Mouse (Mus musculus) right cerebral cortex, postnatal 4 days (tissue): Measurements from ENCODE around the gene Tiam1.
A peak's percentile ranks its signal among the peaks of the same experiment; 100 is the strongest.

Experiments used
- DNase-seq: peaks from one replicate; pipeline ENCODE4 v3.0.0-alpha.2; 2022

The Tiam1 gene

DNA sequence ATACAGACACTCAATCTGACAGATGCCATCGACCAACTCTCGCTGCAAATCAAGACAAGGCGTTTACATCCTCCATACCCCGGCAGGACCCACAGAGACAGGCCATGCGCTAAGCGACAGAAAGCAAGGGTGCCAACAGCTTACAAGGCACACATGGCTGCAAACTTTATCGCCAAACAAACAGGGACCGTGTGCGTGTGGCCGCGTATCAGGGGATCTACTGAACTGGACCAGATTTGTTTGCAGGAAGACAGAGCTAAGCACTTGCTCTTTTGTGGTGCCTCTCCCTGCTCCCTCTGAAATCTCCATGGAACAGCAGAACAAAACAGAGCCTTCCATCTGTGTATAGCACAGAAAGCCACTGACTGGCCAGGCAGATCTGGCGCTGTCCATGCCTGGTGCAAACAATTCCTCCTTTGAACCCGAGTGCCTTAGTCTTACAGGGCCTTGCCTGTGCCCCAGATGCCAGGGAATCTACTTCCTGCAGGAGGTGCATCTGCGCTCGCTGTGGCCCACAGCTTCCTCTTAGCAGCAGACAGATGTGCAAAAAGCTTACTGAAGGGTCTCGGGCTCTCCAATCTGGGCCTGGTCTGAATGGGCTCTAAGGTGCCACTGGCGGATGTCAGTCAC is 316.0 kb downstream of the Tiam1 start:
- no peak for DNase-seq

DNA sequence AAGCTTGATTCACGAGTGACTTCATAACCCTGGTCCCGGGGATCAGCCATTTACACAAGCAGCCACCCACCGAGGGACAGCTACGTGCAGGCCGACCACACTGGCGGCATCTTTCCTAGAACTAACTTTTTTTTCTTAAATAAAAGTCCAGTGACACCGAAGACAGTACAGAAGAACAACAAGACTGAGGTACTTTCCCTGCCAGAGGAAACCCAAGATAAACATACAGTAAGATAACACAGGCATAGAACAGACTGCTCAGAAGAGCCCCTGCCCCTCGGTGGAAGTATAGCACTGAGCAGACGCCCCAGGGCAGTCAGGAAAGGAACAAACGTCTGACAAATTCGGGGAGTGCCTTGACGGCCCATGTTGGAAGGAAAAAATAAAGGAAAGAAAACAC is 317.7 kb downstream of the Tiam1 start:
- DNase-seq, result no peak

DNA sequence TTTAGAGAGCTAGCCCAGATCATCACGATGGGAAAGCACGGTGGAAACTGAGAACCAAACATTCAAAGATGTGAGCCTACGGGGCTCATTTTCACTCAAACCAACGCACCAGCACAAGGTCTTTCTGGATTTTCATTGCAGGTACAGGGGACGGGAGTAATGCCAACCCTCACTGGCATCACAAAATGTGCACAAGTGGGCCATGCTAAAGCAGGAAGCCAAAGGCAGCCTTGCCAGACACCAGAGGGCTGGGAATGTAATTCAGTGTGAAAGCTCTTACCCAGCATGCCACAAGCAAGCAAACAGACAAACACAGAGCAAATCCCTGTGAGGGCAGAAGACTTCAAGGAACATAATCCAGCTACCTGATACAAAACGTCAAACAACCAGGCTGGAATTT is 320.7 kb downstream of the Tiam1 start:
- no peak for DNase-seq

DNA sequence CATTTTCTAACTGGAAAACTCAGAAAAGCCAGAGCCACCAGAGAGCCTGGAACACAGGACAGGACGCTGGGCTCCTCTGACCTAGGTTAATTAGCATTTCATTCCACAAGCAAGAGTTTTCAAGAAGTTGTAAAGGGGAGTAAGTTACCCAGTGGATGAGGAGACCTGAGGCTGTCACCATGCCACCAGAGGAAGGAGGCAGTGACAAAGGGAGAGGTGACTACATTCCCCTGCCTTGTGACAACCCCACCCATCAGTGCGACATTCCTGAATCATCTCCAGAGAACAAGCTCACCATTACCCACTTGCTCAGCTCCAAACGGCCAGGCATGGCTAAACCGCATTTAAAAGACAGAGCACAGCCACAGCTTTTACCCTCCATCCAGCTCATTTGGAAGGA is 324.9 kb downstream of the Tiam1 start:
- no peak for DNase-seq

DNA sequence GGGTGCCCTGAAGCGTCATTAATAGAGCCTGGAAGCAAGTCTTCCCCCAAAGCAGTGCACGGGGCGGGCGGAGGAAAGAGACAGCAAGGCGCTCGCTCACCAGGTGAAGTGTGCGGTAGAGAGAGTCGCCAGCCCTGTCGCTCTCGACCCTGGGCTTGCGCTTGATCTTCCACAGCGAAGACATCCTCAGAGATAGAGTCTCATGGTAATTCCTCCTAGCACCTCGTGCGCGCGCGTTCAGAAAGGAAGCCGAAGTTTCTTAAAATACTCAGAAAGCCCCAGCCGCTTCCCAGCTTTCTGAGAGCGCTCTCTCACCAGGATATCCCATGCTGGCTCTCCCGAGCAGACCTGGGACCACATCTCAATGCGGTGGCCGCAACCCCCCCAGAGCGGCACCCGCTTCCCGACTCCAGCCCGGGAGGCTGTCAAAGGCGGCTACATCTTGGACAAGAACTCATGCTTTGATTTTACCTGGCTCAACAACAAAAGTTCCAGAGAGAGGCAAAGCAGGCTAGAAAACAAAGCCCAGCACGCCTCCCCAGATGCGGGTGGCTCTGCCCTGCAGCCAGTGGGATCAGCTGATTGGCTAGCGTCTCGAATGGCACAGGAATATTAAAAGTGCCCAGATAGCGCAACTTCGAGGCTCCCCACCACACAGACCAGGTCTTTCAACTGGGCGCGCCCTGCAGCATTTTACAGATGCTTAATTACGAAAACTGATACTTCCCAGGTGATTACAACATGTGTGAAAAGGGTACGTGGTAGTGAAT is 325.5 kb downstream of the Tiam1 start:
- DNase-seq, result peak; percentile 31

DNA sequence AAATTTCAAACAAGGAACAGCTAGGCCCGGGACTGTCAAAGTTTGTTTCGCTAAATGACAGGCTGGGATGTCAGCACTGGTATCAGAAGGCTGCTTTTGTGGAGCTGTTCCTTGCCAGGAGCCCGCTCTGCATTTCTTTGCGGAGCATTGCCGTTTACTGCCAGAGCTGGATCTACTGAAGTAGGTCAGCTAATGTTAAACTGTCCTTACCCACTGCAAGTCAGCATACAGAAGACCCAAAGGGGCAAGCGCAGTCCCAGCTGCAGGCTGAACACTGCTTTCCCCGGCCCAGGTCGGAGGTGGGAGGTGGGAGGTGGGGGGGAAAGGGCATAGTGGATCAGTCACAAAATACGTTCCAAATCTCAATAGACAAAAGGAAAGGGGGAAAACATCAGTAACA is 326.3 kb downstream of the Tiam1 start:
- no peak for DNase-seq

DNA sequence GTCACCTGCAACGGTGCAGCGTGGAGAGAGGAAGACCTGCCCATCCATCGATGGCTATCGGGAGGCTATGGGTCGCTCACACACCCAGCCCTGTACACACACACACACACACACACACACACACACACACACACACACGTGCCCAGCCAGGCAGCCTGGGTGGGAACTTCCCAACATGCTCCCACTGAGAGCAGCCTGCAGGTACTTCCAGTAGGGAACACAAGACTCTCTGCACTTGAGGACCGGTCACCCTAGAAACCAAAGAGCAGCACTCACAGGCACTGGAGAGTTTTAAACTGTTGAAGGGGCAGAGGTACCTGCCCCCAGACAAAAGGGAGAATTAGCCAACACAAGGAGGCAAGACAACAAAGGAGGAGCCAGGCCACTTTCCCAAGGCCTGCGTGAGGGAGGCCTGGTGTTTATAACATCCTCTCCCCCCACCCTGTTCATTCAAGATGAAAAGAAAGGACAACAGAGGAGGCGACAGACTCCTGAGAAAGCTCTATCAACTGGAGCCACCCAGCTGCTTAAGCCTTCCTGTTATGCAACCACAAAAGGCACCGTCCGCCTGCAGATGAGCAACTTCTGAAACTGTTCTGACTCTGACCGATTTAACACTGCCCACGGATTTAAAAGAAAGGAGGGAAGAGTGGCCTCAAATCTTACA is 326.9 kb downstream of the Tiam1 start:
- no peak for DNase-seq

DNA sequence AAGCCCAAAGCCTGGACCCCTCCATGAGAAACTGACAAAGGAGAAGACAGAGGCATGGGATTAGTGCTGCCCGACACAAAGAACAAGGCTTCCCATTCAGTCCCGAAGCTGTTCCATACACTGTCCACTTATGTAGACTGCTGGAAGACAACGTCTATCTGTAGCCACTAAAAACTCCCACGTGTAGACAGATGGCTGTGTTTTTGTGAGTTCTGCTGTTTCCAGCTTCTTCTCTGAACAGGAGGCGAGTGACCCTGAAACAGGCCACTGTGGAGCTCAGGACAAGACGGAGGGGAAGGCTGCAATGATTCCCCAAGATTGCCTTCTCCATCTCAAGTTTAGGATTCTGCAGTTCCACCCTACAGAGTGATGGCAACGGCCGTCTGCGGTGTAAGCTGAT is 330.0 kb downstream of the Tiam1 start:
- DNase-seq, result no peak

DNA sequence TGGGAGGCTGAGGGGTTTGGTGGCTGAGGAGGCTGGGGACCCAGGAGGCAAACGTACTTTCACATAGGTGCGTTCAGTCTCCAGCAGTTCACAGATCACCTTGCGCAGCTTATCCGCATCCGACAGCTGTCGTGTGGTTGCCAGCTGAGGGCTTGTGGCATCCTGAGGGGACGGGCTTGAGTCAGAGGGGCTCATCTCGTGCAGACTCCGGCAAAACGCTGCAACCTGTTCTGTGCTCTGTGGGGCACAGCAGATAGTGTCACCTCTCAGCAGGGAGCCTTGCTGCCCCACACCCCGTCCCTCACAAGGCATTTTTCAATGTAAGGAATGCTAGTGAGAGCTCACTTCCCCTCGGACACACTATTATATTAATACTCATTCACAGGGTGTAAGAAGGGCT is 330.7 kb downstream of the Tiam1 start:
- no peak for DNase-seq

DNA sequence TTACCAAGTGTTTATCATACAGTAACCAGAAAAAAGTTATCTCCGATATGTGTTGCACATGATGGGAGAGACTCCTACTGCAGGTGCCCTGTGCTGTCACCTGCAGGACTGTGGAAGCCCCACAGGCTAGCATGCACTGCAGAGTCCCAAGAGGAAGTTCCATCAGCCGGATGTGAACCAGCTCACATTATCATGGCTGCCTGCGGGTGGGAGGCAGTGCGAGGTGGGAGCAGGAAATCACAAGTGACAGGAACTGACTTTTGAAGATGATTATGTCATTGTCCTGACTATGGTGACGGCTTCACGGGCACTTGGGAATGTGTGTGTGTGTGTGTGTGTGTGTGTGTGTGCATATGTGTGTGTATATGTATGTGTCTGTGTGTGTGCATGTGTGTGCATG is 333.2 kb downstream of the Tiam1 start:
- no peak for DNase-seq

DNA sequence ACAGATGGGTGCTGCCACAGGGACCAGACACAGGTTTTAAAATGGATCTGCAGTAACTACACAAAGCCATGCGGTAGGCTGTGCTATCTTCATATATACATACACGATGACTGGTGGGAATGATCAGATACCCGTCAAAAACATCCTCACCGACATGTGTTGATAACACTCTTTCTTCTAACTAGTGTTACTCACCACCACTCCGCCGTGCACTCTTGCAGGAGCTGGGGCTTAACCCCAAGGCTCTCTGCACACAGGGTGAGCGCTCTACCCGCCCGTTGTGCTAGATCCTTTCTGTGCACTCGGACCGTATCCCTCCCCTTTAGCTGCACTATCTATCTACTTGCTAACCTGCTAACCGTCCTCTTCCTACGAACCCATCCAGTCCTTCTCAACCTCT is 335.4 kb downstream of the Tiam1 start:
- DNase-seq, result no peak

DNA sequence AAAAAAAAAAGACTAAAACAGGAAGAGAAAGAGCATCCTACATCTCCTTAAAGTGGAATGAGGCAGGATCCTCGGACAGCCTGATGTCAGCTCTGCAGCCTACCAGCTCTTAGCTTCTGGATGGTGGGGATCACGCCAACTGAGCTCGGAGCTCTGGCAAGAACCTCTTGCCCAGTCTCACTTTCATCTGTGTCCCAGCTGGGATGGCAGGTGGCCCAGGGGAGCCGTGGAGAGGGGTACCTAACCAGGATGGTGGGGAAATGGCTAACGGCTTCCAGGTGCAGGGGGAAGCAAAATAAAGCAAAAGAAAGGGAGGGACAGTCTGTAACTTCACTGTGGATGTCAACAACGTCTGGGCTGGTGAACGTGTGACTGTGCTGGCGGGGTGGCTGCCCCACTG is 337.6 kb downstream of the Tiam1 start:
- no peak for DNase-seq

DNA sequence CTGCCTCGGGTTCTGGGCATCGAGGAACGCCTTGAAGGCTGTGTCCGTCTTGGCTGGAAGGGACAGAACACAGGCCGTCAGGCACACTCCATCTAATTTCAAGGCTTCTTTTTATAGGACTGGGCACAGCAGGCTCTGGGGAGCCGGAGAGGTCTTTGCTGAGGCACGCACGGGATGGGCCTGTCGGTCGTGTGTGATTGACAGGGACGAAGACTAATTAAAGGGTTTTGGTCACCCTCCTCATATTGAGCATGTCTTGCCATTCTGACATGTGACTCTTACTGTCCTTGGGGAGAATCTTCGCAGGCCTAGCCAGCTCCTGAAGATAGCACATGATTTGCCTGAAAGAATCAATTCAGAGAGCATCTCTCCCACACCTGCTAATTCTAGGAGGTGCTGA is 338.4 kb downstream of the Tiam1 start:
- DNase-seq, result no peak

DNA sequence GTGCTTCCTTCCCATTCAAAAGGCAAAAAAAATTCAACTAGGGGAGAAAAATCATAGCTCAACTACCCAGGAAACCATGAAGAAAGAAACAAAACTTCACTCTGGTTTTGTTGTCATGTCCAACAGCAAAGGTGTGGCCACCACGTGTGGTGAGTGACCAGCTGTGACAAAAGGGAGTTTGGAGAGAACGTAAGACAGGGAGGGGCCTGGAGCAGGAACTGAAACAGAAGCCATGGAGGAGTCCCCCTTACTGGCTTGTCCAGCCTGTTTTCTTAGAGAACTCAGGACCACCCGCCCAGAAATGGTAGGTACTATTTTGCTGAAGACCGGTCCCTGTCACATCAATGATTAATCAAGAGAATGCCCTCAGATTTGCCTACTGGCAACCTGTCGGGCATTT is 342.1 kb downstream of the Tiam1 start:
- DNase-seq, result no peak

DNA sequence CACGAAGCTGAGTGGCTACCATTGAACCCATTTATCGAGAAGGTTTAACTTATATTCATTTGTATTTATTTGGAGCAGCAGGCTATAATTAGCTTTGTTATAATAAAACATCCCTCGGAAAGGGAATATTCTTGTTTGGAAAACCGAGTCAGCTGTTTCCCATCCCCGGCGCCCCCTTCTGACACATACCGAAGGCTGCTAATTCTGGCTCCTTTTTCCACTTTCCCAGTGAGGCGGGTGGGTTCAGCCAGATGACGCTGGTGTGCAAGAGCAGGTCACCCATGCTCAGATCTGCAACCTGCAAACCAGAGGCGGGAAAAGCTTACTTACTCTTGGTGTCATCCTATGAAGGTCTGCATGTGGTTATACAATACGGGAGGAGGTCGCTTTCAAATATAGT is 343.8 kb downstream of the Tiam1 start:
- DNase-seq, result no peak

DNA sequence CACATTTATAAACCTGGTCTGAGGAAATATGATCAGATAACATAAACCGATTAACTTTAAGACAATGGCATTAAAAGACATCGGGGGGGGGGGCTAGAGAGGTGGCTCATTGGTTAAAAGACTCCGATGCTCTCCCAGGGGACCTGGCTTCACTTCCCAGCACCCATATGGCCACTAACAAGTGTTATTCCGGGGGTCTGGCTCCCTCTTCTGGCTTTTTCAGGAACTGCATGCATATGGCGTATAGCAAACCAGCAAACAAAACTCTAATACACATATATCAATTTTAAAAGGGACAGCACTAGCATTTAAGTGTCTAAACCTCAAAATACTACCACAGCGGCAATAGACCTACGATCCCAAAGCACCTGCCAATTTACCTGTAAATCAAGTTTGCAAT is 347.0 kb downstream of the Tiam1 start:
- no peak for DNase-seq

DNA sequence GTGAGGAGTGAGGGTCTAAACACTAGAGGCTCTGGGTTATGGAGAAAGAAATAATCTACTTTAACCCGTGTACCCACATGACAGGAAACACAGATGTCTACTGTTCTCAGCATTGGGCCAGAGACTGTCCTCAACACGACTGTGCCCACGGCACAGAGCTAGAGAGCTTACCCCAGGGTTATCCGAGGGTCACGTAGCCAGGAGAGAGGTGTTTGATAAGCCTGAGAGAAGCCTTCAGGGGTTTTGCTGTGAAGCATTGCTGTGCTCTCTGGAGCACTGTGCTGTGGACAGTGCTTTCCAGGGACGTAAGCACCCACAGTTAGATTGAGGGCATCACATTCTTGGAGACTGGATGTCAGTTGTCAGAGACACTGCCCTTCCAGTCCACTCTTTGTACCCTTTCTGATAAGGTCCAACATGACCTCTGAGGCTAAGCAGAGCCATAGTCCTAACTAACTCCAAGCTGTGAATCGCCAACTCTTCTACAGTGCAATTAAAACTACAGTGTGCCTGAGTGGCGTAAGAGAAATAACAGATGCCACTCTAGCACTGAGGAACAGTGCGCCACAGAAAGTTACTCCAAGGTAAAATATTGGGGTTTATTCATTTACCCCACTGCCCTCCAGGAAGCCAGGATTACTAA is 353.7 kb downstream of the Tiam1 start:
- no peak for DNase-seq

DNA sequence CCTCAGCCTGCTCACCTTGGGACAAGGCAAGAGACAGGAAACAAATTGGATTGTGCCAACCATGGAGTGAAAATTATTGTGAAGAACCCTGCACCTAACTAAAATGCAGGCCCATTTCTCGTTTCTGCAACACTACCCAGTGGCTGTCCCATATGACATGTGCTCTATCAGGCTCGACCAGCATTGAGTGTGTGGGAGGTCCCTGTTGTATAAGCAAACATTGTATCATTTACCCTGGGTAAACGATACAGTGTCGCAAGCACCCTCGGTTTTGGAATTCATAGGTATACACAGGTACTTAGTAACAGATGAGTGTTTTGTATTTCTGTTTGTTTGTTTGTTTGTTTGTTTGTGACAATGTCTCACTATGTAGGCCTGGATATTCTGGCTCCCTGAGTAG is 357.8 kb downstream of the Tiam1 start:
- no peak for DNase-seq

DNA sequence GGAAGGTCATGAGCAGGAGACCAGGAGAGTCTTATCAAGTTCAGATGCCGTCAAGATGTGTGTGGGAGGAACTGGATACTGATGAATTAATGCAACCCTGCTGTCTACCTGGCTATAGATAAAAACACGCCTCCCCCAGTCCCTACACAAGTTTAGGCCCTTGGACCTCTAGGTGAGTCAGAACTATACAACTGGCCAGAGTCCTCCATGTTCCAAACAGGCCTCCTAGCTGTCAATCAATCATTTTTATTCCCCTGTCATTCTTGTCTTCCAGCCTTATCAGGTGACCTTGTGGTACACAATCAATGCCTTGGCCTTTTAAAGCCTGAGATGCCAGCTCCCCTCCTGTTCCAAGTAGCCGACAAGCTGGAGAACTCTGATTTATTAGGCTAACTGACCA is 363.9 kb downstream of the Tiam1 start:
- DNase-seq, result no peak

DNA sequence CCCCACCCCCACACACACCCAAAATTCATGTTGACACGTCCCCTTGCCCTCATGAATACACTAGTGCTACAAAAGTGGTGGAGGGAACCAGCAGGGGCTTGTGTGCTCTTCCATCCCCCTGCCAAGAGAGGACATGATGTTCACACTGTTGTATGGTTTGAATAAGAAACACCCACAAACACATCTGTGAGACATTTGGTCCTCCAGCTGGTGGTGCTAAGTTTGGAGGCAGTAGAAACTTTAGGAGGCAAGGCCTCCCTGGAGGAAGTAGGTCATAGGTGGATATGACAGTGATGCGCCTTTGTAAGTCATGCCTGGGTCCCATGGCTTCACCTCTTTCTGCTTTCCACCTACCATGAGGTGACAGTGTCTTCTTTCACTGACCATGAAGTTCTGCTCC is 366.1 kb downstream of the Tiam1 start:
- no peak for DNase-seq

DNA sequence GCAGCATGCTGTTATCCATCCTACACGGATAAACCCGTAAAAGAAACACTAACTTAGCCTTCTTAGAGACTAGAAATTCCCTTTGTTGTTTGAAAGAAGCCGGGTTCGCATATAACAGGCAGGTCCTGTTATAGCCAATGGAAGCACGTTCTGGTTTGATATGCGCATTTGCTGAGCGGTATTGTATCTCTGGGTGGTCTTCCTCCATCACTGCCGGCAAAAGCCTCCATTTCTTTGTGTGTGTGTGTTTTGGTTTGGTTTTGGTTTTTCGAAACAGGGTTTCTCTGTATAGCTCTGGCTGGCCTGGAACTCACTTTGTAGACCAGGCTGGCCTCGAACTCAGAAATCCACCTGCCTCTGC is 369.0 kb downstream of the Tiam1 start:
- DNase-seq, result no peak

DNA sequence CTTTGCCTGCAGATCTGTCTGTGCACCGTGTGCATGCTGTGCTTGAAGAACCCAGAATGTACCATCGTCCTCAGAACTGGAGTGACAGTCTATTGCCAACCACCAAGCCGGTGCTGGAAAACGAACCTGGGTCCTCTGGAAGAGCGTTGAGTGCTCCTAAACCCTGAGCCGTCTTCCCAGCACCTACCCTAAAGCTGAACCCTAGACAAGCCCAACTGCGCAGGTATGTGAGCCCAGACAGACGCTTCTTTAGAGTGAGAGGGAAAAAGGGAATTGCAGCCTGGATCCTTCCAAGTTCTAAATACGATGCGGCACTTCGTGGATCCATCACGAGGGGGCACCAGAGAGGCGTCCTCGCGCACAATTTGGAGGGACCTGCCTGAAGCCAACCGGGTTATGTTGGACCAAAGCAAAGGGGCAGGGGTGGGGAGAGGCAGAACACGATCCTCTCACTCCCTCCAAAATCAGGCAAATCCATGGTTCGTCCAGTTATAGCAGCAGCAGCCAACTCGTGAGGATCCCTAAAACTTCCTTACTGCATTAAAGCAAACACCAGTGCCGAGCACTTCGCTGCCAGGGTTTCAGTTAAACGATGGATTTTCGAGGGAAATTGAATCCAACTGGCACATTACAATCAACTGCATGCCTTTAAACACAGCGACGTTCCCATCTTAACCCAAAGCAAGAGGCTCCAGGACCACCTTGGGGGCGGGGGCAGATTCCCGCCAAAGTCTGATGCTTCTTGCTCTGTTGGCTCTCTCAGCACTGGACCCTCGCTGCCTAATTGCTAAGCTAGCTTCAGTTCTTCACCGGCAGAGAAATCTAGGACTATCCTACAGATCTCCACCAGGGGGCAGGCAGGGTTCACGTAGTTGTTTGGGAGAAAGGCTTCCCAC is 369.7 kb downstream of the Tiam1 start:
- DNase-seq, result peak; percentile 96

DNA sequence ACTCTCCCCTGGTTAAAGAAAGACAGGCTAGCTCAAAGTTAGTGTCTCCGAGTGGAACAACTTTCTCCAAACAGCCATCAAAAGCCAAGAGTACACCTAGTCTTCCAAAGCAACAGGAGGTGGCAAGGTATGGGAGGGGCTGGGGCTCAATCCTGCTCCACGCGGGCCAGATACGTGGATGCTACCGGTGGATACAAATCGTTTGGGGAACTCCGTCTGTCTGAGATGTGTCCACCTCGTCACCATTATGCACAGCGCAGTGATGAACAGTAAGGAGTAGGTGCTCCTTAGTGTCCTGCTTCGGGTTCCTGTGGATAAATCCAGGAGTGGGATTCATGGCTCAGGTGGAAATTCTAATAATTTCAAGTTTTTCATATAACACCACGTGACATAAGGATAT is 377.6 kb downstream of the Tiam1 start:
- no peak for DNase-seq
